Mouse (Mus musculus) CH12.LX (cell line): Measurements from ENCODE around the gene Acoxl. TPM values are rescaled to one million over a fixed set of nuclear protein-coding genes. Genes with fewer than 3 reads are reported as not detected.
A peak's percentile ranks its signal among the peaks of the same experiment; 100 is the strongest.

Experiments used
- DNase-seq: peaks from one replicate; pipeline ENCODE4 v3.0.0-alpha.2; 2013; ENCODE audit errors: extremely low read depth
- H3K27ac ChIP-seq: 2 replicates; pipeline ENCODE4 v1.5.1; 2012; ENCODE audit warnings: low read depth, mild to moderate bottlenecking, control low read depth, moderate library complexity; ENCODE audit not compliant: insufficient read depth
- H3K27me3 ChIP-seq: replicated peaks from 2 replicates; pipeline ENCODE3; 2012; ENCODE audit warnings: inconsistent platforms
- H3K36me3 ChIP-seq, 2 experiments: replicated peaks in 1 of 2; 2 replicates each; pipeline versions ENCODE3 to v1.6.1; 2012; ENCODE audit warnings: inconsistent platforms in 1 of 2, low read length in 1 of 2, mild to moderate bottlenecking in 1 of 2, mixed read lengths in 1 of 2, moderate library complexity in 1 of 2; ENCODE audit not compliant: control insufficient read depth in 1 of 2, insufficient read depth in 1 of 2
- H3K4me1 ChIP-seq, 2 experiments: 2 replicates each; pipeline ENCODE4 v1.6.1; 2012; ENCODE audit warnings: inconsistent platforms in 1 of 2, moderate library complexity in 1 of 2; ENCODE audit not compliant: insufficient read depth in 2 of 2, control insufficient read depth in 1 of 2
- H3K4me2 ChIP-seq: 2 replicates; pipeline ENCODE4 v1.6.1; 2012; ENCODE audit warnings: low read depth, mild to moderate bottlenecking, control low read depth; ENCODE audit not compliant: poor library complexity, insufficient read depth, severe bottlenecking
- H3K4me3 ChIP-seq, 3 experiments: fragments of 150-350 bp in 1 of 3; sonication (generic) in 1 of 3; replicated peaks in 1 of 3; 2 replicates each; pipeline versions ENCODE3 to v1.5.1; 2011 to 2012; ENCODE audit warnings: low read depth in 2 of 3, low read length in 2 of 3, mild to moderate bottlenecking in 2 of 3, moderate library complexity in 2 of 3, control low read depth in 1 of 3, improper control_type of control experiment in 1 of 3, inconsistent platforms in 1 of 3, mixed read lengths in 1 of 3; ENCODE audit not compliant: poor library complexity in 1 of 3
- H3K79me2 ChIP-seq: replicated peaks from 2 replicates; pipeline ENCODE4 v1.6.1; 2012; ENCODE audit warnings: mild to moderate bottlenecking, moderate library complexity; ENCODE audit not compliant: control insufficient read depth, poor library complexity, insufficient read depth, severe bottlenecking; ENCODE audit errors: extremely low read depth
- H3K9ac ChIP-seq: 2 replicates; pipeline ENCODE4 v1.6.1; 2012; ENCODE audit warnings: low read depth, mild to moderate bottlenecking, control low read depth, moderate library complexity; ENCODE audit not compliant: insufficient read depth
- H3K9me3 ChIP-seq: replicated peaks from 2 replicates; pipeline ENCODE3; 2012; ENCODE audit warnings: low read length, inconsistent platforms, mixed read lengths
- BHLHE40 ChIP-seq: IDR thresholded peaks from 2 replicates; pipeline ENCODE4 v1.6.1; 2011; ENCODE audit warnings: mild to moderate bottlenecking, low read depth, low read length, improper control_type of control experiment
- ELF1 ChIP-seq: IDR thresholded peaks from 2 replicates; pipeline ENCODE4 v1.6.1; 2014; ENCODE audit warnings: low read depth, mild to moderate bottlenecking, inconsistent platforms, low read length, improper control_type of control experiment
- EP300 ChIP-seq: IDR thresholded peaks from 2 replicates; pipeline ENCODE4 v1.6.1; 2011; ENCODE audit warnings: low read length, improper control_type of control experiment
- JUND ChIP-seq: conservative IDR thresholded peaks from 2 replicates; pipeline ENCODE4 v1.6.1; 2011; ENCODE audit warnings: low read depth, low read length, improper control_type of control experiment
- KAT2A ChIP-seq: IDR thresholded peaks from 2 replicates; pipeline ENCODE4 v1.6.1; 2012; ENCODE audit warnings: low read length, improper control_type of control experiment, inconsistent platforms; ENCODE audit not compliant: insufficient replicate concordance
- MAX ChIP-seq: IDR thresholded peaks from 2 replicates; pipeline ENCODE4 v1.6.1; 2011; ENCODE audit warnings: low read length, improper control_type of control experiment
- SMC3 ChIP-seq: IDR thresholded peaks from 2 replicates; pipeline ENCODE4 v1.6.1; 2011; ENCODE audit warnings: low read depth, low read length, improper control_type of control experiment
- TBP ChIP-seq: conservative IDR thresholded peaks from 2 replicates; pipeline ENCODE4 v1.6.1; 2011; ENCODE audit warnings: low read depth, low read length, improper control_type of control experiment
- ZKSCAN1 ChIP-seq: IDR thresholded peaks from 2 replicates; pipeline ENCODE4 v1.6.1; 2012; ENCODE audit warnings: low read depth, inconsistent platforms, low read length, improper control_type of control experiment, borderline replicate concordance
- dilution Hi-C: fragments of 300-500 bp; cut with MboI; formaldehyde crosslinking; loops from 2 replicates; pipeline ENCODE4 v1.14.3; 2020; ENCODE audit warnings: low sequenced_read_pairs; ENCODE audit not compliant: extremely low pct_unique_long_range_greater_than_20kb, extremely low pct_ligation_motif_present
- in situ Hi-C: fragments of 300-500 bp; cut with MboI; formaldehyde crosslinking; loops from 3 replicates; pipeline ENCODE4 v1.14.3; 2019; ENCODE audit warnings: low sequenced_read_pairs, low pct_ligation_motif_present, low pct_unique_long_range_greater_than_20kb, mixed read lengths
- polyA plus RNA-seq: library from polyadenylated mRNA; unstranded; fragments of >175 nt; gene quantifications from 2 replicates; pipeline ENCODE4 v1.2.1, GENCODE M21; 2012; ENCODE audit warnings: low read depth; ENCODE audit not compliant: insufficient read length
- total RNA-seq, 2 experiments: library from RNA; depleted of rRNA; stranded (reverse); fragments of 300-350 nt in 1 of 2; fragments of >200 nt in 1 of 2; gene quantifications; 2 replicates each; pipeline ENCODE4 v1.2.3; 2012 to 2014

Gene Acoxl
- total and polyA plus RNA-seq, 3 experiments: 0.25 to 0.43 TPM; not detected in 1

- Histone ChIP-seq H3K4me1 (peaks cover 6 to 35% of the 10 kb centered on the region in 2 experiments), H3K27me3 (peaks cover 3% of the 10 kb centered on the region), H3K36me3 (no peaks in the 10 kb centered on the region), H3K79me2 (no peaks in the 10 kb centered on the region), H3K27ac (no peak overlapping the region), H3K9me3 (no peaks in the 10 kb centered on the region), H3K4me3 (no peak overlapping the region), H3K4me2 (no peak overlapping the region), H3K9ac (no peak overlapping the region)
- peak; percentile 49 for DNase-seq
- in situ Hi-C loops (no loop called here), dilution Hi-C loops (no loop called here)
- TF ChIP-seq JUND (no peak), BHLHE40 (peak; percentile 50; the same call in 1 of the 2 replicates), EP300 (0 out of 2 replicates have a peak, but pooled peaks have one; percentile 25)
Measured at GRCm38 (mm10) chr2:128060680-128061287, 222.1 kb downstream of the Acoxl start.

- Histone ChIP-seq H3K4me1 (peaks cover 6 to 41% of the 10 kb centered on the region in 2 experiments), H3K36me3 (no peaks in the 10 kb centered on the region), H3K9me3 (no peaks in the 10 kb centered on the region), H3K4me2 (no peak overlapping the region), H3K27me3 (peaks cover 3% of the 10 kb centered on the region), H3K9ac (no peak overlapping the region), H3K79me2 (no peaks in the 10 kb centered on the region), H3K27ac (no peak overlapping the region), H3K4me3 (no peak overlapping the region)
- in situ Hi-C loops (no loop called here), dilution Hi-C loops (no loop called here)
- TF ChIP-seq MAX (no peak), BHLHE40 (peak; percentile 33; the same call in 1 of the 2 replicates)
- DNase-seq: no peak
Measured at GRCm38 (mm10) chr2:128061491-128061890, 222.8 kb downstream of the Acoxl start.

- H3K27ac ChIP-seq: no peak overlapping the region
- no peak for DNase-seq
- no peaks in the 10 kb centered on the region for H3K79me2 ChIP-seq
- no peak overlapping the region for H3K9ac ChIP-seq
- H3K4me3 ChIP-seq: no peak overlapping the region
- H3K36me3 ChIP-seq: no peaks in the 10 kb centered on the region
- H3K4me1 ChIP-seq: peaks cover 11 to 52% of the 10 kb centered on the region in 2 experiments
- no peak overlapping the region for H3K4me2 ChIP-seq
- no peak for TF ChIP-seq ZKSCAN1
- TF ChIP-seq KAT2A: no peak
- TF ChIP-seq SMC3: no peak
- TF ChIP-seq ELF1: no peak
- TF ChIP-seq TBP: no peak
- peaks cover 3% of the 10 kb centered on the region for H3K27me3 ChIP-seq
- in situ Hi-C loops (no loop called here), dilution Hi-C loops (no loop called here)
- H3K9me3 ChIP-seq: no peaks in the 10 kb centered on the region
Measured at GRCm38 (mm10) chr2:128062756-128063155, 224.1 kb downstream of the Acoxl start.
